Mouse (Mus musculus) ES-E14 (cell line): ENCODE data around the gene Tm9sf3. TPM values are rescaled to one million over a fixed set of nuclear protein-coding genes. Genes with fewer than 3 reads are reported as not detected.

ENCODE experiments used
- DNase-seq: peaks from one replicate; pipeline ENCODE4 v3.0.0-alpha.2; 2013; ENCODE audit warnings: low read depth, low spot score
- H3K27ac ChIP-seq: 2 replicates; pipeline ENCODE4 v1.5.1; 2012; ENCODE audit warnings: low read depth, mild to moderate bottlenecking, low read length, moderate library complexity, mixed read lengths; ENCODE audit not compliant: poor library complexity, insufficient read depth, severe bottlenecking
- H3K36me3 ChIP-seq: 2 replicates; pipeline ENCODE4 v1.6.1; 2012; ENCODE audit warnings: mild to moderate bottlenecking, low read length, moderate library complexity, mixed read lengths; ENCODE audit not compliant: control insufficient read depth, poor library complexity, insufficient read depth, severe bottlenecking
- H3K4me1 ChIP-seq, 2 experiments: fragments of 150-350 bp in 1 of 2; sonication (generic) in 1 of 2; 2 replicates each; pipeline ENCODE4 v1.6.1; 2012; ENCODE audit warnings: low read length in 2 of 2, mild to moderate bottlenecking in 1 of 2, mixed read lengths in 1 of 2; ENCODE audit not compliant: control insufficient read depth in 2 of 2, insufficient read depth in 2 of 2, poor library complexity in 1 of 2
- H3K4me3 ChIP-seq, 2 experiments: fragments of 150-350 bp in 1 of 2; sonication (generic) in 1 of 2; 2 replicates each; pipeline ENCODE4 v1.5.1; 2012; ENCODE audit warnings: low read length in 2 of 2, low read depth in 1 of 2, mild to moderate bottlenecking in 1 of 2, mixed read lengths in 1 of 2; ENCODE audit not compliant: insufficient read depth in 1 of 2, poor library complexity in 1 of 2, severe bottlenecking in 1 of 2
- H3K9ac ChIP-seq: 2 replicates; pipeline ENCODE4 v1.6.1; 2012; ENCODE audit warnings: low read depth, mild to moderate bottlenecking, low read length, mixed read lengths; ENCODE audit not compliant: poor library complexity, insufficient read depth, severe bottlenecking
- H3K9me3 ChIP-seq: fragments of 150-350 bp; sonication (generic); 2 replicates; pipeline ENCODE4 v1.6.1; 2012; ENCODE audit warnings: low read depth, mild to moderate bottlenecking, low read length; ENCODE audit not compliant: control insufficient read depth, insufficient read depth
- CHD2 ChIP-seq: IDR thresholded peaks from 2 replicates; pipeline ENCODE4 v1.6.1; 2014; ENCODE audit warnings: mild to moderate bottlenecking, low read depth, low read length, inconsistent platforms
- HCFC1 ChIP-seq: IDR thresholded peaks from 2 replicates; pipeline ENCODE4 v1.6.1; 2012; ENCODE audit warnings: low read length, inconsistent platforms, borderline replicate concordance; ENCODE audit not compliant: insufficient read depth
- MAFK ChIP-seq: IDR thresholded peaks from 2 replicates; pipeline ENCODE4 v1.6.1; 2014; ENCODE audit warnings: mild to moderate bottlenecking, low read depth, low read length, inconsistent platforms; ENCODE audit not compliant: insufficient read depth
- ZC3H11A ChIP-seq: IDR thresholded peaks from 2 replicates; pipeline ENCODE4 v1.6.1; 2012; ENCODE audit warnings: low read depth, mild to moderate bottlenecking, inconsistent platforms, low read length, borderline replicate concordance
- ZNF384 ChIP-seq: IDR thresholded peaks from 2 replicates; pipeline ENCODE4 v1.6.1; 2012; ENCODE audit warnings: low read depth, low read length, inconsistent platforms
- in situ Hi-C, 2 experiments: fragments of 600-800 bp; cut with MboI; formaldehyde crosslinking; loops; one replicate each; pipeline ENCODE4 v1.15.1; 2025; ENCODE audit warnings: low sequenced_read_pairs in 2 of 2, inconsistent platforms in 1 of 2; ENCODE audit not compliant: unreplicated experiment in 2 of 2
- total RNA-seq: library from RNA; depleted of rRNA; stranded (reverse); fragments of 300-350 nt; gene quantifications from 2 replicates; pipeline ENCODE4 v1.2.3, GENCODE M21; 2012

The Tm9sf3 gene
- total RNA-seq, 1 experiment = 117 TPM

GRCm38 (mm10) chr19:41259256-41259655, 4.5 kb downstream of the Tm9sf3 start:
- in situ Hi-C loops = no loop called here
- TF ChIP-seq ZC3H11A = no peak
- TF ChIP-seq ZNF384 = no peak
- TF ChIP-seq HCFC1 = no peak
- no peak for TF ChIP-seq MAFK
- no peak for TF ChIP-seq CHD2
- Histone ChIP-seq H3K27ac (no peak overlapping the region), H3K4me1 (peaks cover 2 to 3% of the 10 kb centered on the region in 2 experiments; a peak in 3 of 4 replicates), H3K9ac (no peak overlapping the region), H3K36me3 (peaks cover 2% of the 10 kb centered on the region; the same call in 1 of the 2 replicates), H3K9me3 (no peaks in the 10 kb centered on the region), H3K4me3 (no peak overlapping the region)
- DNase-seq = no peak

- no peak for TF ChIP-seq CHD2
- TF ChIP-seq ZNF384 = no peak
- no peak for TF ChIP-seq MAFK
- no peak for TF ChIP-seq HCFC1
- no peak for TF ChIP-seq ZC3H11A
- H3K9ac ChIP-seq = no peak overlapping the region
- in situ Hi-C loops = no loop called here
- no peak for DNase-seq
- H3K27ac ChIP-seq = no peak overlapping the region
- peaks cover 2 to 3% of the 10 kb centered on the region in 2 experiments; a peak in 2 of 4 replicates for H3K4me1 ChIP-seq
- H3K4me3 ChIP-seq = no peak overlapping the region
- no peaks in the 10 kb centered on the region for H3K9me3 ChIP-seq
- H3K36me3 ChIP-seq = peaks cover 2% of the 10 kb centered on the region; the same call in 1 of the 2 replicates
Observed at GRCm38 (mm10) chr19:41258707-41259106, 5.1 kb downstream of the Tm9sf3 start.

DNA sequence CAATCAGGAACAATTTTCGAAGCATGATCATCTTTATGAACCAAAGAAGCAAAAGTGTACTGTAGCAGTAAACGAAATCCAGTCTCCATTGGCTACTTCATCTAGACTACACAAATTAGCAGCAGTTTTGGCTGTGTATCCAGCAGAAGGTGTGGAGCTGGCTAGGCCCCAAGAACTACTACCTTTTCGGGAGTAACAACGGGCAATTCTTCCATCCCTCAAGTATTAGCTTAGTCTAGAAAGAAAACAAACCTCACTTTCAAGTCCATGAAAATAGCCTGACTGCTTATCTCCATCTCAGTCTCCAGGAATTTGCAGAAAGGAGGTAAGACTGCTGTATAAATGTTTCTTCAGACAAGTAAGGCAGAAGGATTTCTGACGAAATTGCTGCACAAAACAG, 9.2 kb downstream of the Tm9sf3 start:
- H3K27ac ChIP-seq = no peak overlapping the region
- peaks cover 2% of the 10 kb centered on the region; the same call in 1 of the 2 replicates for H3K36me3 ChIP-seq
- H3K4me1 ChIP-seq = peaks cover 0 to 1% of the 10 kb centered on the region in 2 experiments; a peak in 1 of 4 replicates
- TF ChIP-seq MAFK (no peak), HCFC1 (no peak), CHD2 (no peak), ZC3H11A (no peak), ZNF384 (no peak)
- H3K4me3 ChIP-seq = no peak overlapping the region
- no peak overlapping the region for H3K9ac ChIP-seq
- in situ Hi-C loops = no loop called here
- no peaks in the 10 kb centered on the region for H3K9me3 ChIP-seq
- DNase-seq = no peak

GRCm38 (mm10) chr19:41248968-41249367, 14.8 kb downstream of the Tm9sf3 start:
- H3K4me1 ChIP-seq = no peaks in the 10 kb centered on the region
- TF ChIP-seq ZNF384 (no peak), CHD2 (no peak), HCFC1 (no peak), ZC3H11A (no peak), MAFK (no peak)
- peaks cover 2% of the 10 kb centered on the region; the same call in 1 of the 2 replicates for H3K36me3 ChIP-seq
- no peak for DNase-seq
- H3K9ac ChIP-seq = no peak overlapping the region
- H3K4me3 ChIP-seq = no peak overlapping the region
- H3K9me3 ChIP-seq = no peaks in the 10 kb centered on the region
- H3K27ac ChIP-seq = no peak overlapping the region
- in situ Hi-C loops = no loop called here
